Mouse (Mus musculus): ENCODE results near the gene Ly6g6f. TPM values are rescaled to one million over a fixed set of nuclear protein-coding genes. Genes with fewer than 3 reads are reported as not detected.
"Not testable (repeated sequence)": the region's sequence is repeated elsewhere in the genome, so short reads cannot be mapped to it uniquely, and the experiment has no call there.

Ly6g6f gene
- polyA plus RNA-seq, 1 experiment from 2014 or later: 0.65 TPM

GRCm38 (mm10) chr17:35048149-35048931 is 37.1 kb downstream of the Ly6g6f start:
- H3K4me3 ChIP-seq: no peak overlapping the region

GRCm38 (mm10) chr17:35047688-35048087 is 37.7 kb downstream of the Ly6g6f start:
- H3K4me1 ChIP-seq: peaks cover 41% of the 10 kb centered on the region
- no peak overlapping the region for H3K4me3 ChIP-seq
- no peak overlapping the region for H3K4me2 ChIP-seq (replicated peaks)
- peak overlapping the region; percentile 58 for H3K27ac ChIP-seq
- H3K9me3 ChIP-seq: no peaks in the 10 kb centered on the region
- H3K9ac ChIP-seq: no peak overlapping the region
- no peaks in the 10 kb centered on the region for H3K27me3 ChIP-seq
- H3K36me3 ChIP-seq: peaks cover 5% of the 10 kb centered on the region
- ATAC-seq (ENCODE audit: insufficient number of reproducible peaks, insufficient read depth, low FRiP score, low TSS enrichment): no peak
- 54% methylated on average over 1 of the region's 1 CpGs for WGBS

More at GRCm38 (mm10) chr17:35048149-35048931, 37.1 kb downstream of the Ly6g6f start:
- Histone ChIP-seq H3K36me3 (peaks cover 11% of the 10 kb centered on the region), H3K9ac (no peak overlapping the region), H3K27ac (peak overlapping the region; percentile 58), H3K27me3 (no peaks in the 10 kb centered on the region), H3K4me1 (peaks cover 43% of the 10 kb centered on the region), H3K9me3 (no peaks in the 10 kb centered on the region), H3K4me2 (replicated peaks) (no peak overlapping the region)
- WGBS: 40% methylated on average over 11 of the region's 11 CpGs
- no peak for ATAC-seq (ENCODE audit: insufficient number of reproducible peaks, insufficient read depth, low FRiP score, low TSS enrichment)

- Histone ChIP-seq H3K9ac (peak within 1 kb of the TSS; percentile 85), H3K27me3 (no peaks in the 10 kb centered on the region), H3K36me3 (no peaks in the 10 kb centered on the region), H3K27ac (peak within 1 kb of the TSS; percentile 86), H3K4me2 (replicated peaks) (peak within 1 kb of the TSS; percentile 96), H3K4me1 (peaks cover 33% of the 10 kb centered on the region), H3K4me3 (peak within 1 kb of the TSS; percentile 55), H3K9me3 (no peaks in the 10 kb centered on the region)
- peak; percentile 91 for ATAC-seq (ENCODE audit: insufficient number of reproducible peaks, insufficient read depth, low FRiP score, low TSS enrichment)
- WGBS: 3% methylated on average over 33 of the region's 33 CpGs
Measured at GRCm38 (mm10) chr17:35046681-35047455, 38.5 kb downstream of the Ly6g6f start, which contains the start of gene Msh5. Gene Msh5 (minus strand): TSS chr17:35046745.

- peak; percentile 64 for ATAC-seq (ENCODE audit: insufficient number of reproducible peaks, insufficient read depth, low FRiP score, low TSS enrichment)
- Histone ChIP-seq H3K9ac (peak overlapping the region; percentile 85), H3K36me3 (no peaks in the 10 kb centered on the region), H3K4me2 (replicated peaks) (peak overlapping the region; percentile 96), H3K27ac (peak overlapping the region; percentile 86), H3K9me3 (no peaks in the 10 kb centered on the region), H3K27me3 (no peaks in the 10 kb centered on the region), H3K4me1 (peaks cover 29% of the 10 kb centered on the region), H3K4me3 (peak overlapping the region; percentile 55)
- 6% methylated on average over 34 of the region's 48 CpGs for WGBS
Measured at GRCm38 (mm10) chr17:35045807-35046680, 39.4 kb downstream of the Ly6g6f start.

GRCm38 (mm10) chr17:35044904-35045806 is 40.3 kb downstream of the Ly6g6f start:
- H3K4me2 ChIP-seq (replicated peaks): peak overlapping the region; percentile 96
- H3K9me3 ChIP-seq: no peaks in the 10 kb centered on the region
- 0 out of 2 replicates have a peak overlapping the region, but pooled peaks have one; percentile 85 for H3K9ac ChIP-seq
- WGBS: 83% methylated on average over 7 of the region's 7 CpGs
- H3K27me3 ChIP-seq: no peaks in the 10 kb centered on the region
- H3K36me3 ChIP-seq: no peaks in the 10 kb centered on the region
- ATAC-seq (ENCODE audit: insufficient number of reproducible peaks, insufficient read depth, low FRiP score, low TSS enrichment): no peak
- H3K4me3 ChIP-seq: peak overlapping the region; percentile 55
- H3K4me1 ChIP-seq: peaks cover 29% of the 10 kb centered on the region
- no peak overlapping the region for H3K27ac ChIP-seq

GRCm38 (mm10) chr17:35043794-35044193 is 41.6 kb downstream of the Ly6g6f start:
- Histone ChIP-seq H3K27ac (0 out of 2 replicates have a peak overlapping the region, but pooled peaks have one; percentile 5), H3K4me1 (peaks cover 16% of the 10 kb centered on the region), H3K36me3 (no peaks in the 10 kb centered on the region), H3K4me3 (no peak overlapping the region), H3K4me2 (replicated peaks) (no peak overlapping the region), H3K9ac (no peak overlapping the region), H3K27me3 (no peaks in the 10 kb centered on the region), H3K9me3 (no peaks in the 10 kb centered on the region)
- WGBS: 79% methylated on average over 4 of the region's 4 CpGs
- no peak for ATAC-seq (ENCODE audit: insufficient number of reproducible peaks, insufficient read depth, low FRiP score, low TSS enrichment)

- H3K4me2 ChIP-seq (replicated peaks): no peak overlapping the region
- no peaks in the 10 kb centered on the region for H3K27me3 ChIP-seq
- H3K9me3 ChIP-seq: no peaks in the 10 kb centered on the region
- no peaks in the 10 kb centered on the region for H3K4me1 ChIP-seq
- no peak for ATAC-seq (ENCODE audit: insufficient number of reproducible peaks, insufficient read depth, low FRiP score, low TSS enrichment)
- H3K27ac ChIP-seq: no peak overlapping the region
- no peaks in the 10 kb centered on the region for H3K36me3 ChIP-seq
- 85% methylated on average over 11 of the region's 11 CpGs for WGBS
- H3K4me3 ChIP-seq: no peak overlapping the region
- no peak overlapping the region for H3K9ac ChIP-seq
Measured at GRCm38 (mm10) chr17:35039121-35039873, 46.1 kb downstream of the Ly6g6f start.

- Histone ChIP-seq H3K9me3 (no peaks in the 10 kb centered on the region), H3K27me3 (no peaks in the 10 kb centered on the region), H3K9ac (no peak overlapping the region), H3K4me1 (peaks cover 2% of the 10 kb centered on the region; the same call in 1 of the 2 replicates), H3K4me3 (no peak overlapping the region), H3K4me2 (replicated peaks) (no peak overlapping the region), H3K36me3 (no peaks in the 10 kb centered on the region), H3K27ac (no peak overlapping the region)
- ATAC-seq (ENCODE audit: insufficient number of reproducible peaks, insufficient read depth, low FRiP score, low TSS enrichment): no peak
- 68% methylated on average over 6 of the region's 6 CpGs for WGBS
Measured at GRCm38 (mm10) chr17:35034896-35035295, 50.5 kb downstream of the Ly6g6f start.

GRCm38 (mm10) chr17:35033703-35034102 is 51.7 kb downstream of the Ly6g6f start:
- 79% methylated on average over 1 of the region's 1 CpGs for WGBS
- not testable (repeated sequence) for H3K9me3 ChIP-seq; ATAC-seq (ENCODE audit: insufficient number of reproducible peaks, insufficient read depth, low FRiP score, low TSS enrichment); H3K27me3 ChIP-seq; H3K27ac ChIP-seq; H3K36me3 ChIP-seq; H3K9ac ChIP-seq; H3K4me1 ChIP-seq; H3K4me2 ChIP-seq (replicated peaks); H3K4me3 ChIP-seq

- WGBS: 72% methylated on average over 8 of the region's 8 CpGs
- Histone ChIP-seq H3K4me1 (peaks cover 11% of the 10 kb centered on the region), H3K36me3 (no peaks in the 10 kb centered on the region), H3K4me3 (no peak overlapping the region), H3K4me2 (replicated peaks) (no peak overlapping the region), H3K27ac (no peak overlapping the region), H3K9me3 (no peaks in the 10 kb centered on the region), H3K9ac (no peak overlapping the region), H3K27me3 (no peaks in the 10 kb centered on the region)
- ATAC-seq (ENCODE audit: insufficient number of reproducible peaks, insufficient read depth, low FRiP score, low TSS enrichment): no peak
Measured at GRCm38 (mm10) chr17:35032323-35032870, 53.0 kb downstream of the Ly6g6f start.

Measured in embryonic facial prominence, embryonic 12.5 days (tissue).